Mouse (Mus musculus) heart, adult 2 months (tissue): Measurements from ENCODE around the gene Sh3d19.

Experiments
- CTCF ChIP-seq: fragments of 200-600 bp; IDR thresholded peaks from 2 replicates; pipeline ENCODE4 v1.8.1; 2022; ENCODE audit warnings: antibody characterized with exemption, mild to moderate bottlenecking, moderate library complexity
- EP300 ChIP-seq: fragments of 200-500 bp; IDR thresholded peaks from 2 replicates; pipeline ENCODE4 v1.6.1; 2011; ENCODE audit warnings: low read depth, low read length, control low read depth; ENCODE audit not compliant: insufficient read depth

GRCm38 (mm10) chr3:85974451-85974850 is 3.5 kb downstream of the Sh3d19 start:
- no peak for TF ChIP-seq CTCF
- no peak for TF ChIP-seq EP300
